7 mouse cellular contexts compared by ENCODE assay signal in the genomic region with DNA sequence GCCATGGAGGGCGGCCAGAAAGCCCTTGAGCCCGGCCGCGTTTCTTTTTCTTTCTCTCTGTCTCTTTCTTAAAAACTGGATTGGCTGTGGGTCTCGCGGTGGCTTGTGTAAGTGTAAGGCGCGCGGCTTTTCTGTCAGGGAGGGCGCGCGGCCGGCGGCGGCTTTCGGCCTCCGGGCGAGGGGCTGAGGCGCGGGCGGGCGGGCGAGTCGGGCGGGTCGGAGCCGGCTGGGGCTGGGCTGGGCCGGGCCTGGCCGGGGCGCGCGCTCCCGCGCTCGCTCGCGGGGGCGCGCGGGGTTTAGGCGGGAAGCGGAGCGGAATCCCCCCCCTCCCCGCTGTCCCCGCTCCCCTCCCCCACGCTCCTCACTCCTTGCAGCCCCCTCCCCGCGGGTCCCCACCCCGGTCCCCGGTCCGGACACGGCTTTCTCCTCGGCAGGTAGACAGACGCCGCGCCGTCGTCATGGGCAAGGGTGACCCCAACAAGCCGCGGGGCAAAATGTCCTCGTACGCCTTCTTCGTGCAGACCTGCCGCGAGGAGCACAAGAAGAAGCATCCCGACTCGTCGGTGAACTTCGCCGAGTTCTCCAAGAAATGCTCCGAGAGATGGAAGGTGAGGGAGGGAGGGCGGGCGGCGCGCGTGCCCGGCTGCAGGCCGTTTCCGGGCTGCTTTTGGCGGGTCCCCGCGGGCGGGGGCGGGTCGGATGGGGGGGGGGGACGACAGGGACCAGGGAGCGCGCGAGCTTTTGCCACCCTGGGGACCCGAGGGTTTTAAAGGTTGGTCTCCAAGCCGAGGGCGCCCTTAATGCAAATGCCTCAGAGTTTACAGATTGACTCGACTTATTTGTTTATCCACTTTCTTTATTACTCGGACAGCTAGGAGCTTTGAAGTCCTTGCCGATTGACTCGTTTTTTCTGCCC. TPM values are rescaled to one million over a fixed set of nuclear protein-coding genes. Genes with fewer than 3 reads are reported as not detected.
DNase-seq lines count a peak whose midpoint lies in the region; ATAC-seq and TF ChIP-seq lines count a peak whose summit lies in the region.

No protein-coding gene starts in this region.

- 0 out of 2 replicates have a peak, but pooled peaks cover 5% of the 10 kb centered on the region for H3K4me1 ChIP-seq in heart, embryonic 11.5 days (ENCODE audit: control insufficient read depth, insufficient read depth, low read length)
- no peaks in the 10 kb centered on the region for H3K4me1 ChIP-seq in kidney, postnatal 0 days (replicated peaks; ENCODE audit: insufficient read depth, low read length)
- peaks cover 11% of the 10 kb centered on the region for H3K4me1 ChIP-seq in midbrain, embryonic 12.5 days

- H3K4me3 ChIP-seq in heart, embryonic 11.5 days (ENCODE audit: low read depth, low read length) = peak overlapping the region; percentile 96
- peak overlapping the region; percentile 76 for H3K4me3 ChIP-seq in kidney, postnatal 0 days (replicated peaks; ENCODE audit: low read depth, low read length)
- peak overlapping the region; percentile 85 for H3K4me3 ChIP-seq in midbrain, embryonic 12.5 days

- no peaks in the 10 kb centered on the region for H3K9me3 ChIP-seq in heart, embryonic 11.5 days (replicated peaks; ENCODE audit: control insufficient read depth, low read length)
- no peaks in the 10 kb centered on the region for H3K9me3 ChIP-seq in kidney, postnatal 0 days (replicated peaks; ENCODE audit: low read length)
- no peaks in the 10 kb centered on the region for H3K9me3 ChIP-seq in midbrain, embryonic 12.5 days

- H3K27ac ChIP-seq in heart, embryonic 11.5 days (ENCODE audit: low read depth, low read length) = peak overlapping the region; percentile 100
- peak overlapping the region; percentile 99 for H3K27ac ChIP-seq in kidney, postnatal 0 days
- peak overlapping the region; percentile 100 for H3K27ac ChIP-seq in midbrain, embryonic 12.5 days (replicated peaks)

- H3K36me3 ChIP-seq in heart, embryonic 11.5 days (ENCODE audit: control insufficient read depth, insufficient read depth, low read length) = peaks cover 5% of the 10 kb centered on the region; the same call in 1 of the 2 replicates
- peaks cover 6% of the 10 kb centered on the region; the same call in 1 of the 2 replicates for H3K36me3 ChIP-seq in kidney, postnatal 0 days (ENCODE audit: insufficient read depth, low read length)
- peaks cover 12% of the 10 kb centered on the region for H3K36me3 ChIP-seq in midbrain, embryonic 12.5 days

- TF ChIP-seq CTCF in kidney, postnatal 0 days (IDR thresholded peaks at IDR 0.05; ENCODE audit: low read depth) = no peak

- peak overlapping the region; percentile 100 for H3K9ac ChIP-seq in heart, embryonic 11.5 days (ENCODE audit: low read depth, low read length)
- H3K9ac ChIP-seq in kidney, postnatal 0 days (ENCODE audit: low read depth, low read length) = peak overlapping the region; percentile 92
- H3K9ac ChIP-seq in midbrain, embryonic 12.5 days (replicated peaks) = peak overlapping the region; percentile 97

- DNase-seq in urinary bladder, adult 2 months (ENCODE audit: low spot score) = peak; percentile 35
- DNase-seq in urinary bladder, postnatal 10 days (ENCODE audit: low spot score) = no peak
- peak; percentile 39 for DNase-seq in cerebellum, adult 11 months
- peak; percentile 58 for DNase-seq in kidney, postnatal 0 days (ENCODE audit: low spot score)
- peak; percentile 44 to 67 for DNase-seq in thymus, postnatal 36 days

- ATAC-seq in heart, embryonic 11.5 days (replicated peaks; ENCODE audit: insufficient number of reproducible peaks, low FRiP score, low TSS enrichment) = peak; percentile 60
- ATAC-seq in kidney, postnatal 0 days (replicated peaks; ENCODE audit: low FRiP score, low read depth) = peak; percentile 53
- peak; percentile 38 for ATAC-seq in midbrain, embryonic 12.5 days (ENCODE audit: low FRiP score, low read depth)

- no peaks in the 10 kb centered on the region for H3K27me3 ChIP-seq in heart, embryonic 11.5 days (ENCODE audit: control insufficient read depth, insufficient read depth, low read length)
- H3K27me3 ChIP-seq in kidney, postnatal 0 days (ENCODE audit: insufficient read depth, low read length) = no peaks in the 10 kb centered on the region
- H3K27me3 ChIP-seq in midbrain, embryonic 12.5 days = no peaks in the 10 kb centered on the region

- under 1% methylated on average over 68 of the region's 96 CpGs for WGBS in heart, embryonic 11.5 days (ENCODE audit: insufficient replicate concordance)
- under 1% methylated on average over 67 of the region's 96 CpGs for WGBS in kidney, postnatal 0 days
- WGBS in midbrain, embryonic 12.5 days = under 1% methylated on average over 77 of the region's 96 CpGs

- peak overlapping the region; percentile 73 for H3K4me2 ChIP-seq in heart, embryonic 11.5 days
- peak overlapping the region; percentile 52 for H3K4me2 ChIP-seq in kidney, postnatal 0 days (ENCODE audit: low read length)
- peak overlapping the region; percentile 77 for H3K4me2 ChIP-seq in midbrain, embryonic 12.5 days (replicated peaks)

RNA-seq across cellular contexts. Expression of gene Hmgb2, which starts 0.7 kb away (rescaled TPM):
- 15.4 and 20.4 TPM in 2 replicates for polyA plus RNA-seq in urinary bladder, adult 2 months (2012; rRNA removed)
- polyA plus RNA-seq in heart, embryonic 11.5 days (2014; fragmentation: Nextera tagmentation; extraction: Ambion mirVana) = 288 and 289 TPM in 2 replicates
- 307 and 357 TPM in 2 replicates for polyA plus RNA-seq in kidney, postnatal 0 days (2015; fragmentation: Nextera tagmentation; extraction: Ambion mirVana)
- polyA plus RNA-seq in midbrain, embryonic 12.5 days (2016; fragmentation: Nextera tagmentation; extraction: Ambion mirVana) = 531 and 557 TPM in 2 replicates

RNA-seq across cellular contexts. Expression of gene Sap30, which starts 24.7 kb away (rescaled TPM):
- polyA plus RNA-seq in urinary bladder, adult 2 months (2012; rRNA removed) = 19.3 and 22.2 TPM in 2 replicates
- 48.6 and 50.4 TPM in 2 replicates for polyA plus RNA-seq in heart, embryonic 11.5 days (2014; fragmentation: Nextera tagmentation; extraction: Ambion mirVana)
- 25.8 and 35.4 TPM in 2 replicates for polyA plus RNA-seq in kidney, postnatal 0 days (2015; fragmentation: Nextera tagmentation; extraction: Ambion mirVana)
- polyA plus RNA-seq in midbrain, embryonic 12.5 days (2016; fragmentation: Nextera tagmentation; extraction: Ambion mirVana) = 115 and 116 TPM in 2 replicates

RNA-seq across cellular contexts. Expression of gene Scrg1, which starts 56.7 kb away (rescaled TPM):
- 0.12 and 0.15 TPM in 2 replicates for polyA plus RNA-seq in urinary bladder, adult 2 months (2012; rRNA removed)
- 0.68 and 0.72 TPM in 2 replicates for polyA plus RNA-seq in heart, embryonic 11.5 days (2014; fragmentation: Nextera tagmentation; extraction: Ambion mirVana)
- polyA plus RNA-seq in kidney, postnatal 0 days (2015; fragmentation: Nextera tagmentation; extraction: Ambion mirVana) = not detected in 2 replicates
- polyA plus RNA-seq in midbrain, embryonic 12.5 days (2016; fragmentation: Nextera tagmentation; extraction: Ambion mirVana) = 0.69 TPM in 1 of 2 replicates, not detected in the other

Comparison
In these comparisons a context has a peak if more than half of its experiments do, and no peak if none do; other contexts are left out.
1. RNA of gene Hmgb2, which starts 0.7 kb away (polyA plus RNA-seq): 531 to 557 TPM in midbrain, embryonic 12.5 days, 307 to 357 TPM in kidney, postnatal 0 days and 288 to 289 TPM in heart, embryonic 11.5 days; 15.4 to 20.4 TPM in urinary bladder, adult 2 months; every median in the first group is over 10 times any median in the second.
2. Peak in every context shown above with its lines, with median percentiles within 50 percentile points of each other: ATAC-seq, H3K27ac ChIP-seq, H3K4me2 ChIP-seq, H3K4me3 ChIP-seq and H3K9ac ChIP-seq.